Mouse (Mus musculus) thymus, adult 2 months (tissue): ENCODE data around the gene Ctnna3. TPM values are rescaled to one million over a fixed set of nuclear protein-coding genes. Genes with fewer than 3 reads are reported as not detected.

Experiments
- DNase-seq: peaks from one replicate; pipeline ENCODE4 v3.0.0; 2021
- H3K27ac ChIP-seq: fragments of 200-500 bp; 2 replicates; pipeline ENCODE4 v1.5.1; 2012; ENCODE audit warnings: low read length, control low read depth; ENCODE audit not compliant: control insufficient read depth, insufficient read depth
- H3K27me3 ChIP-seq: fragments of 200-500 bp; 2 replicates; pipeline ENCODE4 v1.6.1; 2012; ENCODE audit warnings: mild to moderate bottlenecking, low read length, moderate library complexity, mixed read lengths; ENCODE audit not compliant: control insufficient read depth, insufficient read depth
- H3K36me3 ChIP-seq: fragments of 200-500 bp; 2 replicates; pipeline ENCODE4 v1.6.1; 2012; ENCODE audit warnings: mild to moderate bottlenecking, low read length, moderate library complexity; ENCODE audit not compliant: control insufficient read depth, insufficient read depth
- H3K4me1 ChIP-seq: fragments of 200-500 bp; replicated peaks from 2 replicates; pipeline ENCODE4 v1.6.1; 2012; ENCODE audit warnings: low read length; ENCODE audit not compliant: control insufficient read depth, insufficient read depth
- H3K4me3 ChIP-seq: fragments of 200-500 bp; 2 replicates; pipeline ENCODE4 v1.5.1; 2012; ENCODE audit warnings: mild to moderate bottlenecking, low read length, control low read depth, moderate library complexity; ENCODE audit not compliant: control insufficient read depth, insufficient read depth
- CTCF ChIP-seq: fragments of 200-500 bp; IDR thresholded peaks from 2 replicates; pipeline ENCODE4 v1.5.1; 2012; ENCODE audit warnings: mild to moderate bottlenecking, control low read depth, low read length, moderate library complexity, borderline replicate concordance; ENCODE audit not compliant: control insufficient read depth, poor library complexity, insufficient read depth; ENCODE audit errors: extremely low read depth
- POLR2A ChIP-seq: fragments of 200-500 bp; IDR thresholded peaks from 2 replicates; pipeline ENCODE4 v1.6.1; 2012; ENCODE audit warnings: mild to moderate bottlenecking, low read length, control low read depth, moderate library complexity; ENCODE audit not compliant: control insufficient read depth, poor library complexity, insufficient read depth; ENCODE audit errors: extremely low read depth
- whole genome bisulfite sequencing: fragments of 180-500 bp; shearing (Covaris S2); methylation state at CpG from one replicate; pipeline ENCODE4 v1.1.7; 2018; 5-methylcytosine and 5-hydroxymethylcytosine counted together
- polyA plus RNA-seq: library from polyadenylated mRNA; depleted of rRNA; stranded (reverse); fragments of >200 nt; gene quantifications from 2 replicates; pipeline ENCODE4 v1.2.3, GENCODE M21; 2012

The Ctnna3 gene
- polyA plus RNA-seq, 1 experiment, result 0.46 TPM

DNA sequence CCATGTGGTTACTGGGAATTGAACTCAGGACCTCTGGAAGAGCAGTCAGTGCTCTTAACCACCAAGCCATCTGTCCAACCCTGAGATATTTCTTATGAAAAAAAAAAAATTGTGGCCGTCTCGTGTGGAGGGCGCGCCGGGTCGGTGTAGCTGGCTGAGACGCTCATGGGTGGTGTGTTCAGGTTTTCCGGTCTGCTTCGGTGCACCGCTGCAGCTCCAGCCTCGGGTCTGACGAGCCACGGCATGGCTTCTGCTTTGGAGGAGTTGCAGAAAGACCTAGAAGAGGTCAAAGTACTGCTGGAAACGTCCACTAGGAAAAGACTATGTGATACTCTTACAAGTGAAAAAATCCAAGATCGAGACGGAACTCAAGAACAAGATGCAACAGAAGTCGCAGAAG, 17.1 kb upstream of the Ctnna3 start:
- Histone ChIP-seq H3K36me3 (no peaks in the 10 kb centered on the region), H3K4me3 (no peak overlapping the region), H3K27me3 (no peaks in the 10 kb centered on the region), H3K27ac (no peak overlapping the region), H3K4me1 (no peaks in the 10 kb centered on the region)
- TF ChIP-seq CTCF, result no peak
- TF ChIP-seq POLR2A, result no peak
- WGBS, result 93% methylated on average over 17 of the region's 17 CpGs
- no peak for DNase-seq

DNA sequence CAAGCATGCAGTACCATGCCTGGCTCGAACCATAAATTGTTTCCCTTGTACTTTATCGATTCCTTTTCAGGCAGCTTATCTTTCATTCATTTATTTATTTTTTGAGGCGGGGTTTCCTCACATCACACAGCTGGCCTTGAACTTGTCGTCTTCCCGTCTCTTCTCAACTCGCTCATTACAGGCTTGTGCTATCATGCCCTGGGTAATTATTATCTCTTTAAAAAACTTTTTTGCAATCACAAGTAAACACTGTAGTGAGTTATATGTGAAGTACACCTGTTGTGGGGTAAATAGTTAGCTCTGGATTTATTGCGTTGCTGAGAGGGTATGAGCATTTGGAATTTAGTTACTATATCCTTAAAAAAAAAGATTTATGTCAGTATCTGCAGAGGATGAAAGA, 14.6 kb upstream of the Ctnna3 start:
- H3K4me1 ChIP-seq, result no peaks in the 10 kb centered on the region
- H3K27me3 ChIP-seq, result no peaks in the 10 kb centered on the region
- no peak overlapping the region for H3K4me3 ChIP-seq
- 92% methylated on average over 7 of the region's 7 CpGs for WGBS
- TF ChIP-seq CTCF (no peak), POLR2A (no peak)
- H3K36me3 ChIP-seq, result no peaks in the 10 kb centered on the region
- H3K27ac ChIP-seq, result no peak overlapping the region
- no peak for DNase-seq

DNA sequence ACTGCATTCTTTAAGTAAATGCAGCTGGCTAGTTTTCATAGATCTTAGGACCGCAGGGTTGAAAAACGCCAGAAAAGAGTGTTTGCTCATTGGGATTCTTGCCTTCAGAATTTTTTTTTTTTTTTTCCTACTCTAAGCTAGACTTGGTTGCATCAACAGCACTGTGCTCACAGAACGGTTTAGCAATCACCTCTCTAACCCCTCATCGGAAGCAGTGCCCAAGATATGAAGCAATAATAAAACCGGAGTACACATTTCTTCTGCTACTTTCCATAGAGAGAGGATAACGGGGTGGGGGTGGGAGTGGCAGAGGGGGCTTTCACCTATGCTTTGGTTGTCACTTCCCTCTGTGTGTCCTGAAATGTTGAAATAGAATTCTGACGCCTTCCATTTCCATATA, 14.0 kb upstream of the Ctnna3 start:
- H3K4me1 ChIP-seq, result no peaks in the 10 kb centered on the region
- 78% methylated on average over 7 of the region's 7 CpGs for WGBS
- DNase-seq, result no peak
- TF ChIP-seq CTCF, result no peak
- TF ChIP-seq POLR2A, result no peak
- no peaks in the 10 kb centered on the region for H3K36me3 ChIP-seq
- H3K27me3 ChIP-seq, result no peaks in the 10 kb centered on the region
- no peak overlapping the region for H3K27ac ChIP-seq
- no peak overlapping the region for H3K4me3 ChIP-seq

DNA sequence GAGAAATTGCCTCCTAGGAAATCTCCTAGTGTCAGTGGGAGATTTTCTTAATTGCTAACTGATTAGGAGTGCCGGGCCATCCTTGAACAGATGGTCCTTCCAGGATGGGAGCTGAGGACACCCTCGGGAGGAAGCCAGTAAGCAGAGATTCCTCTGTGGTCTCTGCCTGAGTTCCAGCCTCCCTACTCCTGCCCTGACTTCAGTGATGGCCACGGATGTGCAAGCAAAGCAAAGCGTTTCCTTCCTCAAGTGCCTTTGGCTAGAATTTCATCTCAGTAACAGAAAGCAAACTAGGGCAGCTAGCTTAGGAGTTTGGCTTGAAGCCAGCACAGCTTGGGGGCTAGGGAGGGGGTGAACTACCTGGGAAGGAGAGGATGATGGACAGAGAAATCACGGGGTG, 12.8 kb upstream of the Ctnna3 start:
- no peaks in the 10 kb centered on the region for H3K4me1 ChIP-seq
- H3K27ac ChIP-seq, result no peak overlapping the region
- H3K4me3 ChIP-seq, result no peak overlapping the region
- TF ChIP-seq POLR2A, result no peak
- no peak for TF ChIP-seq CTCF
- no peak for DNase-seq
- 24% methylated on average over 5 of the region's 5 CpGs for WGBS
- no peaks in the 10 kb centered on the region for H3K36me3 ChIP-seq
- H3K27me3 ChIP-seq, result no peaks in the 10 kb centered on the region

DNA sequence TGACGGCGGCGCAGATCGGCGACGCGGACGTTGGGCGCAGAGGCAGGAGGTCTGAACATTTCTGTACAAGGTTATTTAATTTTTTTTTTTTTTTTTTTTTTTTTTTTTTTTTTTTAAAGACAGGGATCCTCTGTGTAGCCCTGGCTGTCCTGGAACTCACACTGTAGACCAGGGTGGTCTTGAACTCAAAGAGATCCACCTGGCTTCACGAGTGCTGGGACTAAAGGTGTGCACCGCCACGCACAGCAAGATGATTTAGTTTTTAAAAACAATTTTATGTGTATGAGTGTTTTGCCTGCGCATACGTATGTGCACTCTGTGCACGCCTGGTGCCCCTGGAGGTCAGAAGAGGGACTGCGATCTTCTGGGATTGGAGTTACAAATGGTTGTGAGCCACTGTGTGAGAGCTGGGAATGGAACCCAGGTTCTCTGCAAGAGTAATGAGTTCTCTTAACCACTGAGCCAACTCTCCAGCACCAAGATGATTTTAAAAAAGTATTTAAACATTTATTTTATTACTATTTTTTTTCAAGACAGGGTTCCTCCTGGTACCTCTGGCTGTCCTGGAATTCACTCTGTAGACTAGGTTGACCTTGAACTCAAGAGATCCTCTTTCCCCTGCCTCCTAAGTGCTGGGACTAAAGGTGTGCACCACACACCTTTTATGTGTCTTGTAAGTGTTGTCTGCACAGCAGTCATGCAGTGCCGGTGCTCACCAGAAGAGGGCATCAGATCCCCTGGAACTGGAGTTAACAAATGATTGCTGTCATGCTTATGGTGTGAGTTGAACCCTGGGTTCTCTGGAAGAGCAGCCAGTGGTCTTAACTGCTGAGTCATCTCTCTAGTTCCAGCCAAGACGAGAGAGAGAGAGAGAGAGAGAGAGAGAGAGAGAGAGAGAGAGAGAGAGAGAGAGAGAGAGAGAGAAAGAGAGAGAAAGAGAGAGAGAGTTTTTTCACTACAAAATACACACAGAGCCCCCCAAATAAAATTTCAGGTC, 7.9 kb upstream of the Ctnna3 start, which contains the start of gene Gm7075:
Gene Gm7075, minus strand, starts transcription at position 51 of the 997 bp plus-strand sequence.
- H3K4me3 ChIP-seq, result no peak within 1 kb of the TSS
- 88% methylated on average over 18 of the region's 18 CpGs for WGBS
- TF ChIP-seq POLR2A (no peak), CTCF (peak; percentile 20; the same call in 1 of the 2 replicates)
- H3K27me3 ChIP-seq, result no peaks in the 10 kb centered on the region
- H3K36me3 ChIP-seq, result no peaks in the 10 kb centered on the region
- no peak within 1 kb of the TSS for H3K27ac ChIP-seq
- DNase-seq, result peak; percentile 64
- no peaks in the 10 kb centered on the region for H3K4me1 ChIP-seq

DNA sequence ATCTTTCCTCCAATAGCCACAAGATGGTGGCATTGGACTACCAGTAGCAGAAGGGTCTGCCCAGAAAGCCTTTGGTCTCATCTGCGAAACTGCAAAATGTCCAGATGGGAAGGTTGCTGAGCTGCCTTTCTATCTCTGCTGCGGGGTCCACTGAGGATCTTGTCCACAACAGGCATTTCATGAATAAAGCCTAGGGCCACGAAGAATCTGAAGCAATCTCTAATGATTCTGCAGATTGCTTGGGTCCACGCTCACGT, 7.2 kb upstream of the Ctnna3 start:
- 88% methylated on average over 5 of the region's 5 CpGs for WGBS
- H3K36me3 ChIP-seq, result no peaks in the 10 kb centered on the region
- H3K27me3 ChIP-seq, result no peaks in the 10 kb centered on the region
- no peaks in the 10 kb centered on the region for H3K4me1 ChIP-seq
- TF ChIP-seq POLR2A, result no peak
- TF ChIP-seq CTCF, result no peak
- no peak for DNase-seq
- no peak overlapping the region for H3K4me3 ChIP-seq
- H3K27ac ChIP-seq, result no peak overlapping the region
